ENCODE assay signal across 12 mouse cellular contexts in the genomic region with DNA sequence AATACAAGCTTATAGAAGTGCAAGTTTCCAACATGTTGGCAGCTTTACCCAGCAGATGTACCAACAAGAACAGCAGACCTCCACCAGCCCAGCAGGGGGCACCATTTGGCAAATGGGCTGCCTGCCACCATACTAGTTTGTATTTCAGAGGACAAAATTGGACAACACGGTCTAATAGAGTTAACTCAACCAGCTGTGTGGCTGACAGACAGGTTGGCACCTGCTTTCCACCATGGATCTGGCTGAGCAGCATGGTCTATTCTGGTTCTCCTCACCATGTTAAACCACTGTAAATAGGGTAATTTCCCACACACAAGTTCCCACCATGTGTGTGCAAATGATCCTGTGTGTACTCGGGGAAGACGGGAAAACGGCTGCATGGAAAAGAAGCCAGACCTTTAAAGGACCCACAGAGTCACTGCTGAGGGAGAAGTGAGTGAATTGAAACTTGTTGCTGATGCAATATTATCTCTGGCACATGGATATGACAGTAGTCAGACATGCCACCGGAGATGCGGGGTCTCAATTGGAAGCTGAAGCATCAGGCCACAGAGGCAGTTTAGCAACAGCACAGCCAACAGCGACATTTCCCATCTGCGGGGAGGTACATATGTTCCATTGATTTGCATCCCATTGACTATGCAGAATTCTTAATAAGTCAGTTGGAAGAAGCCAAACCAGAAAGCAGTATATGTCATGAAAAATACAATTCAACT.
DNase-seq lines count a peak whose midpoint lies in the region; ATAC-seq and TF ChIP-seq lines count a peak whose summit lies in the region.
"Had no signal": no experiment of that assay in that cellular context is flagged by ENCODE, and none has a peak within 500 bp of the region (broad histone marks: within the 10 kb centered on the region; RNA-seq: fewer than 3 reads in every experiment).

No protein-coding gene starts in this region.

- TF ChIP-seq CTCF in liver, adult 2 months (IDR thresholded peaks at IDR 0.05; ENCODE audit: low read depth, low read length), result peak; percentile 22; the same call in 1 of the 2 replicates
- TF ChIP-seq CTCF in liver, postnatal 0 days (IDR thresholded peaks at IDR 0.05; ENCODE audit: low read depth), result no peak
- TF ChIP-seq CTCF in layer of hippocampus, adult 2 months (conservative IDR thresholded peaks at IDR 0.05), result peak; percentile 73

- H3K9me3 ChIP-seq in liver, postnatal 0 days (ENCODE audit: low read length), result 0 out of 2 replicates have a peak, but pooled peaks cover 5% of the 10 kb centered on the region

- no peaks in the 10 kb centered on the region for H3K27me3 ChIP-seq in liver, adult 2 months (ENCODE audit: control insufficient read depth, insufficient read depth, low read length)
- no peaks in the 10 kb centered on the region for H3K27me3 ChIP-seq in liver, postnatal 0 days (ENCODE audit: insufficient read depth, low read length)

- H3K79me2 ChIP-seq in liver, adult 2 months (ENCODE audit: control insufficient read depth, insufficient read depth, low read length), result no peaks in the 10 kb centered on the region

- no peak overlapping the region for H3K9ac ChIP-seq in liver, adult 2 months (ENCODE audit: low read depth, low read length)
- no peak overlapping the region for H3K9ac ChIP-seq in liver, postnatal 0 days (replicated peaks)
- H3K9ac ChIP-seq: lung, embryonic 14.5 days had no signal

- no peaks in the 10 kb centered on the region for H3K36me3 ChIP-seq in liver, adult 2 months (ENCODE audit: control insufficient read depth, insufficient read depth, low read length)
- H3K36me3 ChIP-seq in liver, postnatal 0 days (replicated peaks; ENCODE audit: insufficient read depth, low read length), result no peaks in the 10 kb centered on the region
- H3K36me3 ChIP-seq: hindbrain, embryonic 10.5 days had no signal

- no peak overlapping the region for H3K4me3 ChIP-seq in liver, adult 2 months (ENCODE audit: insufficient read depth, low read depth, low read length)
- H3K4me3 ChIP-seq in liver, postnatal 0 days (ENCODE audit: low read depth, low read length), result no peak overlapping the region
- no peak overlapping the region for H3K4me3 ChIP-seq in layer of hippocampus, adult 2 months
- H3K4me3 ChIP-seq: hindbrain, embryonic 10.5 days had no signal

- H3K4me2 ChIP-seq in liver, postnatal 0 days (ENCODE audit: low read depth, low read length), result no peak overlapping the region
- H3K4me2 ChIP-seq: lung, embryonic 14.5 days had no signal

- no peak for TF ChIP-seq EP300 in liver, postnatal 0 days (IDR thresholded peaks at IDR 0.05; ENCODE audit: low read depth)

- H3K27ac ChIP-seq in liver, adult 2 months (replicated peaks; ENCODE audit: insufficient read depth, low read depth, low read length), result no peak overlapping the region
- no peak overlapping the region for H3K27ac ChIP-seq in liver, postnatal 0 days (ENCODE audit: low read depth)
- H3K27ac ChIP-seq in layer of hippocampus, adult 2 months, result peak overlapping the region; percentile 81
- H3K27ac ChIP-seq: hindbrain, embryonic 10.5 days had no signal

- no peaks in the 10 kb centered on the region for H3K4me1 ChIP-seq in liver, adult 2 months (ENCODE audit: control insufficient read depth, insufficient read depth, low read length)
- H3K4me1 ChIP-seq in liver, postnatal 0 days (ENCODE audit: insufficient read depth), result no peaks in the 10 kb centered on the region

- 96% methylated on average over 8 of the region's 8 CpGs for WGBS in liver, adult 2 months
- 80% methylated on average over 8 of the region's 8 CpGs for WGBS in liver, postnatal 0 days (ENCODE audit: insufficient replicate concordance)

- DNase-seq in cerebellum, adult 11 months, result peak; percentile 62
- no peak for DNase-seq in liver, adult 2 months (ENCODE audit: extremely low read depth, low read depth, low spot score)
- no peak for DNase-seq in liver, postnatal 0 days
- peak; percentile 59 to 67 for DNase-seq in cerebellum, adult 18-20 months
- DNase-seq in layer of hippocampus, adult 2 months (ENCODE audit: low spot score in 2 of 2), result peak; percentile 66 to 72
- no peak for DNase-seq in kidney, adult 8-10 months
- DNase-seq in kidney, adult 18-20 months, result no peak
- DNase-seq: adrenal gland, postnatal 36 days; kidney, postnatal 25 days; lung, embryonic 14.5 days had no signal

- TF ChIP-seq POLR2A in liver, adult 2 months (IDR thresholded peaks at IDR 0.05; ENCODE audit: extremely low read depth, insufficient read depth, low read length), result no peak

- no peak for ATAC-seq in cerebellum, adult (ENCODE audit: insufficient number of reproducible peaks, low FRiP score, low TSS enrichment)
- no peak for ATAC-seq in liver, postnatal 0 days

Comparison
In these comparisons a context has a peak if more than half of its experiments do, and no peak if none do; other contexts are left out.
1. DNase-seq: peak in cerebellum, adult 11 months (single experiment), cerebellum, adult 18-20 months (2 of 2) and layer of hippocampus, adult 2 months (2 of 2); none in liver, adult 2 months (single experiment), liver, postnatal 0 days (single experiment), kidney, adult 8-10 months (0 of 2) and kidney, adult 18-20 months (single experiment).